Mouse (Mus musculus): ENCODE measurements at regions not wholly inside any gene's neighbourhood (a gene's known extent, or its start where the extent isn't known, plus 50 kb on each side); places are given as distances from the start of the nearest gene placed in this dataset.

GRCm38 (mm10) chr16:66168289-66168688 lies 353.2 kb downstream of the Vgll3 start:
- no peak for TF ChIP-seq CTCF (IDR thresholded peaks at IDR 0.05; ENCODE audit: low read depth)
- Histone ChIP-seq H3K4me2 (ENCODE audit: low read depth, low read length) (no peak overlapping the region), H3K4me3 (ENCODE audit: low read length) (no peak overlapping the region), H3K27me3 (ENCODE audit: insufficient read depth, low read length) (no peaks in the 10 kb centered on the region), H3K36me3 (ENCODE audit: insufficient read depth, low read length) (no peaks in the 10 kb centered on the region), H3K4me1 (ENCODE audit: insufficient read depth, low read length) (no peaks in the 10 kb centered on the region), H3K9ac (replicated peaks; ENCODE audit: low read length) (no peak overlapping the region), H3K27ac (no peak overlapping the region), H3K9me3 (ENCODE audit: low read length) (no peaks in the 10 kb centered on the region)
- no peak for DNase-seq (ENCODE audit: low spot score)
- no peak for ATAC-seq
- 74% methylated on average over 2 of the region's 2 CpGs for WGBS

DNA sequence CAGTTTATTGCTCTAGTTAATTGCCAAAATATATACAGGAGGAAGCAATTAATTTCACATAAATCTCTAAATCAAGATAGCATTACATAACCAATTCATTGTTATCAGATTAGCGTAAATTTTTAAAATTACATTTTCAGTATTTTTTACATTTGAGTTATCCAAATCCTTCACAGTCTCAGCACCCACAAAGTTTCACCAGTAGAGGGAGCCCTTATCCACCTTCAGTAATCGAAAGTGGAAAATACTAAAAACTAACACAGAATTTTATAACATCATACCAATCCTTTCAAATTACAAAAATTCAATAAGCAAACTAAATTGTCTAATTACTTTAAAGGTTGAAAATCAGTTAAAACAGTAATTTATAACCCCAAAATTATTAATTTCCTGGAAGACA lies 375.7 kb downstream of the Vgll3 start:
- TF ChIP-seq CTCF (IDR thresholded peaks at IDR 0.05; ENCODE audit: low read depth): peak; percentile 78
- H3K27ac ChIP-seq: no peak overlapping the region
- no peak overlapping the region for H3K4me2 ChIP-seq (ENCODE audit: low read depth, low read length)
- 34% methylated on average over 2 of the region's 2 CpGs for WGBS
- no peak overlapping the region for H3K4me3 ChIP-seq (ENCODE audit: low read length)
- H3K9me3 ChIP-seq (ENCODE audit: low read length): no peaks in the 10 kb centered on the region
- H3K9ac ChIP-seq (replicated peaks; ENCODE audit: low read length): no peak overlapping the region
- no peaks in the 10 kb centered on the region for H3K27me3 ChIP-seq (ENCODE audit: insufficient read depth, low read length)
- DNase-seq (ENCODE audit: low spot score) (peak; percentile 80), ATAC-seq (no peak)
- H3K36me3 ChIP-seq (ENCODE audit: insufficient read depth, low read length): no peaks in the 10 kb centered on the region
- no peaks in the 10 kb centered on the region for H3K4me1 ChIP-seq (ENCODE audit: insufficient read depth, low read length)

GRCm38 (mm10) chr16:66201406-66201805 lies 386.3 kb downstream of the Vgll3 start:
- no peaks in the 10 kb centered on the region for H3K36me3 ChIP-seq (ENCODE audit: insufficient read depth, low read length)
- no peak overlapping the region for H3K4me2 ChIP-seq (ENCODE audit: low read depth, low read length)
- no peak overlapping the region for H3K27ac ChIP-seq
- H3K4me3 ChIP-seq (ENCODE audit: low read length): no peak overlapping the region
- no peaks in the 10 kb centered on the region for H3K9me3 ChIP-seq (ENCODE audit: low read length)
- WGBS: 93% methylated on average over 7 of the region's 7 CpGs
- no peak for TF ChIP-seq CTCF (IDR thresholded peaks at IDR 0.05; ENCODE audit: low read depth)
- H3K9ac ChIP-seq (replicated peaks; ENCODE audit: low read length): no peak overlapping the region
- no peaks in the 10 kb centered on the region for H3K4me1 ChIP-seq (ENCODE audit: insufficient read depth, low read length)
- ATAC-seq (no peak), DNase-seq (ENCODE audit: low spot score) (no peak)
- no peaks in the 10 kb centered on the region for H3K27me3 ChIP-seq (ENCODE audit: insufficient read depth, low read length)

All from hindbrain, postnatal 0 days (tissue).